Comparison of ENCODE assay signal across 17 mouse cellular contexts in the genomic region with DNA sequence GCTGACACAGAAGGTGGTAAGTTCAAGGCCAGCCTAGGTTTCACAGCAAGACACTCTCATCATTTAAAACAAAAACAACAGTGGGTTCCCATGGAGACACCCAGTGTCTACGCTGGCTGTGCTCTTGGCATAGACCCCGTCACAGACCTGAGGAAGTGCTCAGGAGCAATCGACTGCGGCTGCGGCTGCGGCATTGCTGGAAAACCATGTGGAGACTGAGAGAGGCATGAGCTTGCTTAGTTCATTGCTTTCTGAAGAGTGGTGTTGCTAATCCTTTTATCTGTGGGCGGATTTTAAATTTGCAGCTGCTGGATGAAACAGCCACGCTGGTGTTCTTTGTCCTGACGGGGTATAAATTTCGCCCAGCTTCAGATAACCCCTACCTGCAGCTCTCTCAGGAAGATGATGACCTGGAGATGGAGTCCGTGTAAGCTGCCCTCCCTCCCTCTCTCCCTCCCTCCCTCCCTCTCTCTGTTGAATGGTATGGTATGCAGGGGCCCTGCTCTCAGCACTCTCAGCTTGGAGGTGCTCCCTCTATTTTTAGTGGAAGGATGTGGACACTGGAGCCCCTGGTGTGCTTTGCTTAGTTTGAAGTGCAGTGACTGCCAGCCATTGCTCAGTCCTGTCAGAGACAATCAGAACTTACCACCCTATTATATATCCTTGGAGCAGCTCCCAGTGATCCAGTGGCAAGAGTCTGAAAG. TPM values are rescaled to one million over a fixed set of nuclear protein-coding genes. Genes with fewer than 3 reads are reported as not detected.
DNase-seq lines count a peak whose midpoint lies in the region; ATAC-seq lines count a peak whose summit lies in the region.
"Had no signal": no experiment of that assay in that cellular context is flagged by ENCODE, and none has a peak within 500 bp of the region (broad histone marks: within the 10 kb centered on the region; RNA-seq: fewer than 3 reads in every experiment).

No protein-coding gene starts in this region.

- H3K9me3 ChIP-seq in heart, embryonic 10.5 days: no peaks in the 10 kb centered on the region
- no peaks in the 10 kb centered on the region for H3K9me3 ChIP-seq in heart, embryonic 16.5 days (replicated peaks; ENCODE audit: control insufficient read depth, low read length)
- no peaks in the 10 kb centered on the region for H3K9me3 ChIP-seq in midbrain, embryonic 13.5 days
- no peaks in the 10 kb centered on the region for H3K9me3 ChIP-seq in forebrain, embryonic 10.5 days
- H3K9me3 ChIP-seq: embryonic facial prominence, embryonic 12.5 days; forebrain, embryonic 12.5 days; liver, embryonic 13.5 days had no signal

- peaks cover 69% of the 10 kb centered on the region for H3K36me3 ChIP-seq in heart, embryonic 10.5 days
- 0 out of 2 replicates have a peak, but pooled peaks cover 4% of the 10 kb centered on the region for H3K36me3 ChIP-seq in heart, embryonic 16.5 days (ENCODE audit: control insufficient read depth, insufficient read depth)
- peaks cover 58% of the 10 kb centered on the region for H3K36me3 ChIP-seq in midbrain, embryonic 13.5 days
- H3K36me3 ChIP-seq in forebrain, embryonic 10.5 days (replicated peaks): peaks cover 76% of the 10 kb centered on the region

- no peak for DNase-seq in heart, embryonic 10.5 days (ENCODE audit: low spot score)
- DNase-seq in heart, postnatal 25 days (ENCODE audit: low spot score): no peak
- no peak for DNase-seq in heart, postnatal 4 days
- no peak for DNase-seq in urinary bladder, postnatal 25 days (ENCODE audit: low spot score)
- DNase-seq in forebrain, embryonic 10.5 days (ENCODE audit: extremely low spot score, low spot score): no peak
- no peak for DNase-seq in left cerebral cortex, postnatal 10 days (ENCODE audit: extremely low spot score in 1 of 2, low spot score in 2 of 2)
- DNase-seq: cerebellum, adult 2 months; liver, embryonic 13.5 days; lung, embryonic 14.5 days; right cerebral cortex, postnatal 14 days; thymus, adult 2 months had no signal

- H3K4me3 ChIP-seq in heart, embryonic 10.5 days: peak overlapping the region; percentile 29; the same call in 1 of the 2 replicates
- peak overlapping the region; percentile 21 for H3K4me3 ChIP-seq in heart, embryonic 16.5 days (ENCODE audit: low read length)
- H3K4me3 ChIP-seq in midbrain, embryonic 13.5 days (replicated peaks): no peak overlapping the region
- H3K4me3 ChIP-seq in forebrain, embryonic 10.5 days: no peak overlapping the region
- H3K4me3 ChIP-seq: embryonic facial prominence, embryonic 12.5 days; forebrain, embryonic 12.5 days; liver, embryonic 13.5 days had no signal

- peak; percentile 62 for ATAC-seq in heart, embryonic 16.5 days (replicated peaks; ENCODE audit: extremely low read depth, insufficient read depth, low FRiP score)
- peak; percentile 46; the same call in 1 of the 2 replicates for ATAC-seq in midbrain, embryonic 13.5 days
- ATAC-seq: hindbrain, postnatal 0 days had no signal

- H3K4me2 ChIP-seq in heart, embryonic 16.5 days (ENCODE audit: low read depth, low read length): peak overlapping the region; percentile 46
- H3K4me2 ChIP-seq in midbrain, embryonic 13.5 days (replicated peaks): no peak overlapping the region
- H3K4me2 ChIP-seq: embryonic facial prominence, embryonic 12.5 days; forebrain, embryonic 12.5 days; liver, embryonic 13.5 days; lung, embryonic 14.5 days had no signal

- H3K4me1 ChIP-seq in heart, embryonic 10.5 days: peaks cover 93% of the 10 kb centered on the region
- H3K4me1 ChIP-seq in heart, embryonic 16.5 days (ENCODE audit: control insufficient read depth, insufficient read depth, low read length): peaks cover 71% of the 10 kb centered on the region
- peaks cover 62% of the 10 kb centered on the region for H3K4me1 ChIP-seq in midbrain, embryonic 13.5 days (replicated peaks)
- H3K4me1 ChIP-seq in forebrain, embryonic 10.5 days: peaks cover 29% of the 10 kb centered on the region

- no peaks in the 10 kb centered on the region for H3K27me3 ChIP-seq in heart, embryonic 10.5 days (ENCODE audit: insufficient read depth, poor library complexity, severe bottlenecking)
- no peaks in the 10 kb centered on the region for H3K27me3 ChIP-seq in heart, embryonic 16.5 days (ENCODE audit: control insufficient read depth, insufficient read depth, low read length)
- no peaks in the 10 kb centered on the region for H3K27me3 ChIP-seq in midbrain, embryonic 13.5 days
- no peaks in the 10 kb centered on the region for H3K27me3 ChIP-seq in forebrain, embryonic 10.5 days (ENCODE audit: poor library complexity, severe bottlenecking)
- H3K27me3 ChIP-seq: embryonic facial prominence, embryonic 12.5 days; forebrain, embryonic 12.5 days; liver, embryonic 13.5 days had no signal

- WGBS in heart, embryonic 10.5 days: 55% methylated on average over 11 of the region's 11 CpGs
- WGBS in heart, embryonic 16.5 days: 42% methylated on average over 11 of the region's 11 CpGs
- 30% methylated on average over 11 of the region's 11 CpGs for WGBS in midbrain, embryonic 13.5 days
- WGBS in forebrain, embryonic 10.5 days: 65% methylated on average over 11 of the region's 11 CpGs

- intact Hi-C loops in heart, postnatal 25 days (cut with DNase I): no loop called here
- intact Hi-C loops in left cerebral cortex, postnatal 10 days (cut with DNase I): no loop called here

- peak overlapping the region; percentile 72 for H3K9ac ChIP-seq in heart, embryonic 16.5 days (ENCODE audit: low read length)
- H3K9ac ChIP-seq in midbrain, embryonic 13.5 days (replicated peaks): no peak overlapping the region
- H3K9ac ChIP-seq: embryonic facial prominence, embryonic 12.5 days; forebrain, embryonic 12.5 days; liver, embryonic 13.5 days; lung, embryonic 14.5 days had no signal

- H3K27ac ChIP-seq in heart, embryonic 10.5 days: peak overlapping the region; percentile 82
- H3K27ac ChIP-seq in heart, embryonic 16.5 days (ENCODE audit: low read length): peak overlapping the region; percentile 96
- H3K27ac ChIP-seq in midbrain, embryonic 13.5 days: peak overlapping the region; percentile 63
- no peak overlapping the region for H3K27ac ChIP-seq in forebrain, embryonic 10.5 days
- H3K27ac ChIP-seq: embryonic facial prominence, embryonic 12.5 days; forebrain, embryonic 12.5 days; hindbrain, postnatal 0 days; liver, embryonic 13.5 days; stomach, postnatal 0 days had no signal

RNA-seq across cellular contexts. Expression of a gene that starts 35.3 kb away (rescaled TPM):
- 44.7 and 51.8 TPM in 2 replicates for polyA plus RNA-seq in heart, embryonic 10.5 days (2016; fragmentation: Nextera tagmentation; extraction: Ambion mirVana)
- 10 to 100 TPM; 11.3 to 11.6 TPM for total RNA-seq in heart, postnatal 25 days (2021)
- 29.4 and 32.1 TPM in 2 replicates for polyA plus RNA-seq in heart, embryonic 16.5 days (2015; fragmentation: Nextera tagmentation; extraction: Ambion mirVana)
- 10 to 100 TPM; 23.8 to 34.2 TPM for total RNA-seq in heart, postnatal 4 days (2021)
- polyA plus RNA-seq in midbrain, embryonic 13.5 days (2015; fragmentation: Nextera tagmentation; extraction: Ambion mirVana): 116 and 120 TPM in 2 replicates
- 43.3 and 47.8 TPM in 2 replicates for polyA plus RNA-seq in forebrain, embryonic 10.5 days (2016; fragmentation: Nextera tagmentation; extraction: Ambion mirVana)
- 100 to 1,000 TPM; 151 to 156 TPM for total RNA-seq in left cerebral cortex, postnatal 10 days (2021)

RNA-seq across cellular contexts. Expression of a gene that starts 58.2 kb away (rescaled TPM):
- 35.9 and 37.4 TPM in 2 replicates for polyA plus RNA-seq in heart, embryonic 10.5 days (2016; fragmentation: Nextera tagmentation; extraction: Ambion mirVana)
- 10 to 100 TPM; 33.1 to 35.1 TPM for total RNA-seq in heart, postnatal 25 days (2021)
- polyA plus RNA-seq in heart, embryonic 16.5 days (2015; fragmentation: Nextera tagmentation; extraction: Ambion mirVana): 29.9 and 31.6 TPM in 2 replicates
- total RNA-seq in heart, postnatal 4 days (2021): 10 to 100 TPM; 41.6 to 43.0 TPM
- polyA plus RNA-seq in midbrain, embryonic 13.5 days (2015; fragmentation: Nextera tagmentation; extraction: Ambion mirVana): 37.5 and 40.0 TPM in 2 replicates
- 28.7 and 32.8 TPM in 2 replicates for polyA plus RNA-seq in forebrain, embryonic 10.5 days (2016; fragmentation: Nextera tagmentation; extraction: Ambion mirVana)
- 10 to 100 TPM; 50.2 to 61.9 TPM for total RNA-seq in left cerebral cortex, postnatal 10 days (2021)

Comparison
In these comparisons a context has a peak if more than half of its experiments do, and no peak if none do; other contexts are left out.
1. H3K4me3 ChIP-seq: peak in heart, embryonic 10.5 days (single experiment) and heart, embryonic 16.5 days (single experiment); none in midbrain, embryonic 13.5 days (single experiment) and forebrain, embryonic 10.5 days (single experiment).